Mouse (Mus musculus) brain, embryonic 14.5 days (tissue): ENCODE measurements around the gene D630045J12Rik.

Experiments
- CTCF ChIP-seq: fragments of 200-500 bp; IDR thresholded peaks from 2 replicates; pipeline ENCODE4 v1.5.1; 2012; ENCODE audit warnings: inconsistent platforms, mild to moderate bottlenecking, moderate library complexity, borderline replicate concordance; ENCODE audit not compliant: insufficient read depth, insufficient read length; ENCODE audit errors: extremely low read depth
- POLR2A ChIP-seq: fragments of 200-500 bp; IDR thresholded peaks from 2 replicates; pipeline ENCODE4 v1.6.1; 2012; ENCODE audit warnings: mild to moderate bottlenecking, inconsistent platforms, borderline replicate concordance; ENCODE audit not compliant: poor library complexity, insufficient read depth, insufficient read length, severe bottlenecking; ENCODE audit errors: extremely low read depth

DNA sequence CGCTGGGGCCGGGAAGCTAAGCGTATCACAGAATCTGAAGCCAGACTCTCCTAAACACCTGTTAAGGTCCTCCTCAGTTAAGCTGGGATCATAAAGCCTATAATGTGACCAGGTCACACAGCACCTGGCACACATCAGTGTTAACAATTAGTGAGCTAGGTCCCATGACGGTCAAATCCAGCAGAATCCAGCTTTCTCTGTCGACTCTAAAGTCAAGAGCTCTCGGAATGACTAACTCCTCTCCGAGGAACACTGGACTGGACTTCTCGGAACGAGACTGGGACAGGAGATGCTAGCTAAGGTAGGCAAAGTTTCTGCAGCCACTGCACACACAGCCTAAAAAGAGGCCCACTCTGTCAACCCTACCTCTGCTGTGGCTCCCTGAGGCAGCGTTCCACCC, 1.7 kb downstream of the D630045J12Rik start:
- TF ChIP-seq CTCF (no peak), POLR2A (no peak)
